Mouse (Mus musculus) cerebellum, postnatal 10 days (tissue): ENCODE results near the gene Dnaaf3.
A peak's percentile ranks its signal among the peaks of the same experiment; 100 is the strongest.

Experiments used
- DNase-seq, 2 experiments: peaks; one replicate each; pipeline ENCODE4 v3.0.0; 2021; ENCODE audit warnings: mixed read lengths in 2 of 2

Dnaaf3 gene

DNA sequence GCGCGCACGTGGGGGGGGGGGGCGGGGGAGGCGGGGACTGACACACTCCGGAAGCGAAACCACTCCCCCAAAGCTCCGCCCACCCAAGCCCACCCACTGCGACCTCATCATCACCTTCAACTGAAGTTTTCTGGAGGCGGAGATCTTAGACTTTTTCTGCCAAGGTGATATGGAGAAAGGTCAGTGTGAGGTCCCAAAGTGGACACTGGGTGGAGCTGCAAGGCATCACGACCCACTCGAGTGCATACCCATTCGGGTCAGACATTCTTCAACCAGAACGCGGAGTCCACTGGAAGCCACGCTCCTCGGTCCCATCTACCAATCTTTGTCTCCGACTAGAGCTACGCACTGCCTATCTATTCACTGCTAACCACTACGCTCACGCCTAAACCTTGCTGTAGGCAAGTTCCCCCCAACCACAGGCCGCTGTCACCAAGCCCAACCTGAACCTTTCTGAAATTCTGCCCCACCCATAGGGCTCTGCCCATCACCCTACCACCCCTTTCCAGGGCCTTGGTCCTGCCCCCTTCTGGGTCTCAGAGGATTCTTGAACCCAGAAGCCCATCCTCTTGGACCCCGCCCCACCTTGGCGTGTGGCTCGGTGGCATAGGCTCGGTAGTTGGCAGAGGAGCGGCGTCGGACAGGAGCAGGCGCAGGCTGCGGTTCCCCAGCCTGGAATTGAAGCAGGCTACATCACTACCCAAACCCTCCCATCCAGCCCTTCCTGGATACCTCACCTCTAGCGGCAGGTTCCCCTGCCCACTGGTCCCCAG is 10.8 kb downstream of the Dnaaf3 start:
- DNase-seq = peak in 1 of 2 experiments; percentile 14

DNA sequence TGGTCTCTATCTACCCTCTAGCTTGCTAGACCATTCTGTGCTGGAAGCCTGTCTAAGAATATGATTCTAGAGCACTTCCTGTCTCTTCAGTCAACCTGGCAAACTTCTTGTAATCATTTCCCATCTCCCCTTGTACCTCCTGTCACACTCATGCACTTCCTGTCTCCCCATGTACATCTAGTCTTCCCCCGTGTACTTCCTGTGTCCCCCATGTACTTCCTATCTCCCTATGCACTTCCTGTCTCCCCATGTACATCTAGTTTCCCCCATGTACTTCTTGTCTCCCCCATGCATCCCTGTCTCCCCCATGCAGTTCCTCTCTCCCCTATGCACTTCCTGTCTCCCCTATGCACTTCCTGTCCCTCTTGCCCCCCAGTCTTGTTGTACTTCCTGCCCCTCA is 13.8 kb downstream of the Dnaaf3 start:
- no peak for DNase-seq

DNA sequence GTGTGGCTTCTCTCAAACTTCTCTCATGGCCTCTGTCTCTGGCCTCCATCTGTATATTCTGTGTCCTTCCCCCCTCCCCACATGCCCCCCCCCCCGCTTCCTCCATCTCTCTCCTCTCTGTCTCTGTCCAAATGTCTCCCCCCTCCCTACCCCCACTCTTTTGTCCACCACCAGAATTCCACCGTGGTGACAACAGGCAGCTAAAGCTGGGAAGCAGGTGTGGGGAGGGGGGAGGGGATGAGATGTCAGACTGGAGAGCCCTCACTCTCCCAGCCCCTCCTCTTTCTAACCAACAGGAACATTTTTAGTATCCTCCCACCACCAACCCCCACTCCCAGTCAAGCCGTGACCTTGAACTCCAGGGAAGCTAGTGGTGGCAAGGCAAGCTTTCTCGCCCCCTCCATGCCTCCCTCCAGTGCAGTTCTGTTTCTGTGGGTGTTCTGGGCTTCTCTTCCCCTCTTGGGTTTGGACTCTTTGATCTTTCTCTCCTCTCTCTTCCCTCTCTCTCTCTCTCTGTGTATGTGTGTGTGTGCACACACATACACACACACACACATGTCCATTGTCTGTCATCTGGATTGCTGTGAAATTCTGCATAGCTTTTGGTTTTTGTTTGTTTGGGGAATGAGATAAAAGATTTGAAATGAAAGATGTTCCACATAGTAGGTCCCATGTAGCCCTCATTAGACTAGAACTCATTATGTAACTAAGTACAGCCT is 15.8 kb downstream of the Dnaaf3 start, which contains the start of gene Tnnt1:
Gene Tnnt1, minus strand, starts transcription at position 51 of the 719 bp plus-strand sequence.
- no peak for DNase-seq

DNA sequence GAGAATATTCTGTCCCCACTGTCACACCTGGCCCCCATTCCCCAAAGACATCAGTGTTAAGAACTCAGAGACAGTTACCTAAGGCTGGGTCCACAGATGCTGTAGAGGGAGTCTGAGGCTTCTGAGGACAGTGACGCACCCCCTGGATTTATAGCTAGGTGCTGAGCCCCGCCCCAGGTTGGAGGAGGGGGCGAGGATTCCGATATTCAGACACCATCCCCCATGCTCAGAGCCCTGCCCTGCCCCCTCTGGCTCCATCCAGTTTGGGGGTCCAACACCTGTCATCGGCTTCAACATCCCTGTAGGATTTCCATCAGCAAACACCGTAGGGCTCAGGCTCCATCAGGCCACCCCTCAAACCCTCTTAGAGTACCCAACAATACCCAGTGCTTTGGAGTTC is 16.4 kb downstream of the Dnaaf3 start:
- no peak for DNase-seq

DNA sequence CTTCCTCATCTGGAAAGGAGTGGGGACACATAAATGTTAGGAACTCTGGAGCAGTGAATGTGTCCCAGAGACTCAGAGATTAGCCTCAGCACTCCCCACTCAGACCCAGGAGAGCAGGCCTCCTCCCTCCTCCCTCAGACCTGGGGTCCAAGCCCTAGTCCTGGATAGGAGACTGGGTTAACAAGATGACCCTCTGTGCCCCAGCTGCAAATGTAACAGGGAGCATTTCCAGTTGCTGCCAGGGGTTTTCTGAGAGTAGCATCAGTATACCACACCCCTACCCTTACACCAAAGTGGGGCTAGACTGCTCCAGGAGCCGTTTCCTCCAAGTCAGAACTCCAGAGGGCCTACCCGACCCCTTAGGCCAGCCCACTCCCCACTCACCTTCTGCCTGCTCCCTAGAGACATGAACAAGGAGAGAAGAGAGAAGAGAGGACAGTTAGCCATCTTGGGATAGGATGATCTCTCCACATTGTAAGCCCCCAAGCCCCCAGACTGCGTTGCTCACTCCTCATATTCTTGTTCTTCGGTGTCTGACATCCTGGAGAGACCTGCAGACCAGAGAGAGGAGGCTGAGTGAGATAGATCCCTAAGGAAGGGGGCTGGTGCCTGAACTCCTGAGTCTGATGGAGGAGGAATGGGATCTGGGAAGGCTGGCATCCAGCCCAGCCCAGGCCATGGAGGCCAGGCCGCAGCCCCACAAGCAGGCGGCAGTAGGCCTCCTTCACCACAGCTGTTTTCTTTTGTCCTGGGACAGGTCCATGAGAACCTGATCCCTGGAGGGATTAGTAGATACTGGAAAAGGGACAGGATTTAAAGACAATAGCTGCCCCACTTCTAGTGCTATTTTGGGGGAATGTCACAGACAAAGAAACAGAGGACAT is 18.2 kb downstream of the Dnaaf3 start:
- no peak for DNase-seq

DNA sequence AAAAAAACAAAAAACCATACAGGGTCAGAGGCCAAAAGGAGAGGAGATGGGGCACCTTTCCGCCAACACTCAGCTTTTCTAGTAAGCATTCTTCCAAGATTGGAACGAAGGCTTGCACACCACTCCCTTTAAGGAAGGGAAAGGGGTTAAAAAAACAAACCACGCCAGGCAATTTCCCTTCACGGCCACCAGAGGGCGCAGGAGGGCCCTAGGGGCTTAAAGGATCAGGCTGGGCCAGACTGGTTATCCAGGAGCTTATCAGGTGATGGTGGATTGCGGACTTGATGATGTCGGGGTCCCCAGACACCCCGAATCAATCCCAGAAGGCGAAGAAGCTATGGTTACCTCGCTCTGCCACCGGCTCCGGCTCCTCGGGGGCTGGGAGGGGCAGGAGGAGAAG is 19.0 kb downstream of the Dnaaf3 start:
- peak; percentile 47 to 55 for DNase-seq

DNA sequence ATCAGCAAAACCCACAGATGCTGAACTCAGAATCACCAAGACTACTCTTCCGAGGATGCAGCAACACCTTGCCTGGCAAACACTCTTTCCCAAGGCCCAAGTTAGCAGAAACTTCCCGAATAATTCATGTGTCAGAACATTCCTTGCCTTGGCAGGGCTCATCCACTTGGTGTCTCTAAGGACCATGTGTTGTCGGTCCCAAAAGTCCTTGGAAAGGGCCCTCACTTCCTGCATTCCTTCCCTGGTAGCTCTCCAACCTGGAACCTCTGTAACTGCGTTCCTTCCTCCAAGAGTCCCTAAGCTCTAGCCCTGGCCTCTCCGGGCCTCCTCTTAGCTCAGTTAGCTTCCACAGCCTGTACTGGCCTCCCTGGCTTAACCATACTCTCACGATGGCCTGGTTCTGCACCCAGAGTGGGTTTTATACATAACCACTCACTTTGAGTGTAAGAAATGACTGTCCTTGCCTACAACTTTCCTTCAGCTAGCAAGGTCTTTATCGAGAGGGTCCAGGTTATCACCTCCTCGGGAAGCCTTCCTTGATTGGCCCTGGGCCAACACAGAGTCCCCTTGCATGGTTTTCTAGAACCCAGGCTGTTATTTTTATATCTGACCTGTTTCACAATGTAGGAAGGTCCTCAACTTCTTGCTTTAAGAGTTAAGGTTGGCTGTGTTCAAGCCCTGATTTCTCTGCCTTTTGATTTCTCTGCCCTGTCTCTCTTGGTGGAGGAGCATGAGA is 20.6 kb downstream of the Dnaaf3 start:
- no peak for DNase-seq

DNA sequence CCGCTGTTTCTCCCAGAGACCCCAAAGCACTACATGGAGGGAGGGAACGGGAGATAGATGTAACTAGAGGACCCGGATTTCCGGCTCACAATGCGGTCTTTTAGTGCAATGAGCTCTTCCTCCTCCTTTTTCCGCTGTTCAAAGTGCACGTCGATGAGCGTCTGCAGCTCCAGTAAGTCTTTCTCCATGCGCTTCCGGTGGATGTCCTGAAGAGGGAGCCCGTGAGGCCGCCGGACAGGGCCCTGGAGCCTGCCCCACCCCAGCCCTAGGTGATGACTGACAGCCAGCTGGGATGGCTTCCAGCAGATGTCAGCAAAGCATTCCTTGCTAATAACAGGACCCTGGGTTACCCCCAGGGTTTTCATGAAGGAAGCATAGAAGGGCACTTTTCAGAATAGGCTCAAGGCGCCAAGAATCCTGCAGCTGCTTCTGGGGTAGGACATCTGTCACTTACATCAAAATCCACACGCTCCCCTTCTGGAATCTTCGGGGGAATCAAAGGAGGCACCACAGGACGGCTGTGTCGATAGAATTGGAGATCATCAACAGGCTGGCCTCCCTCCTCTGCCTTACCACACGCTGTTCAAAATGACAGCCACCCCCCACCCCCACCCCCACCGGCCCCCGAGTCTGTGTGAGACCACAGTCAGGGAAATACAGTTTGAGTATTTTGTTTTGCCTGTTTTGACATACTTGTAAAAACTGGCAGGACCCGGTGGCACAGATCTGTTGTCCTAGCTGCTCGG is 22.2 kb downstream of the Dnaaf3 start:
- peak; percentile 79 to 82 for DNase-seq

DNA sequence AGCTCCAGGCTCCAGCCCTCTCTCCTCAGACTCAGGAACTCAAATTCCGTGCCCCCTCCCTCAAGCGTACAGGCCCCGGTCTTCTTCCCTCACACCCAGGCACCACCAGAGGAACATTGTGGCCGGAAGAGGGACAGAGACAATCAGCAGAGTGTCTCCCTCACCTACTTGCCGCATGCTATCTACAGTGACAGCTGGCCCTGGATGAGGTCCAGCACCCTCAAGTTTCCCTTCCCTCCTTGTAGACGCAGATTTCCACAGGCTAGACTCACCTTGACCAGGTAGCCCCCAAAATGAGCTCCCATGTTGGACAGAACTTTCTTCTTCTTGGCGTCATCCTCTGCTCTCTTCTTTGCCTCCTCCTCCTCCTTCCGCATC is 23.5 kb downstream of the Dnaaf3 start:
- no peak for DNase-seq

DNA sequence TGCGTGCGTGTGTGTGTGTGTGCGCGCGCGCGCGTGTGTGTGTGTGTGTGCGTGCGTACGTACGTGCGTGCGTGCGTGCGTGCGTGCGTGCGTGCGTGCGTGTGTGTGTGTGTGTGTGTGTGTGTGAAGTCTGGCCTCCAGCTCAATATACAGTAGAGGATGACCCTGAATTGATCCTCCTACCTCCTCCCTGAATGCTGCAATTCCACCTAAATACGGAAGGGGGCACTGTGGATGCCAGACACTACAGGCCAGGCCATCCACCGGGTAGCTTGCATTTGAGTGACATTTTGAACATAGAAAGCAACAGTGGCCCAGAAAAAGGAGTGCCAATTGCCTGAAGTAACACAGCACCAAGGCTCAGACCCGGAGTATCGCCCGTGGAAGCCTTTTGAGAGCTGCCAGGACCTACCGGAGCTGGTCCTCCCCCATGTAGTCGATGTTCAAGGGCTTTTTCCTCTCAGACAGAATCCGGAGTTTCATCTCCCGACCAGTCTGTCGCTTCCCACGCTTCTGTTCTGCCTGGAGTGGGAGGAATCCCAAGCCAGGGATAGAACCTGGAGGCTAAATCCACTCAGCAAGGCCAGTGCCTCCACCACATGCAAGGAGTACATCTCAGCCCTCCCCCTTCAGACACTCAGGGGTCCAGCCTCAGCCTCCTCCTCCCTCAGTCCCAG is 24.1 kb downstream of the Dnaaf3 start:
- no peak for DNase-seq

DNA sequence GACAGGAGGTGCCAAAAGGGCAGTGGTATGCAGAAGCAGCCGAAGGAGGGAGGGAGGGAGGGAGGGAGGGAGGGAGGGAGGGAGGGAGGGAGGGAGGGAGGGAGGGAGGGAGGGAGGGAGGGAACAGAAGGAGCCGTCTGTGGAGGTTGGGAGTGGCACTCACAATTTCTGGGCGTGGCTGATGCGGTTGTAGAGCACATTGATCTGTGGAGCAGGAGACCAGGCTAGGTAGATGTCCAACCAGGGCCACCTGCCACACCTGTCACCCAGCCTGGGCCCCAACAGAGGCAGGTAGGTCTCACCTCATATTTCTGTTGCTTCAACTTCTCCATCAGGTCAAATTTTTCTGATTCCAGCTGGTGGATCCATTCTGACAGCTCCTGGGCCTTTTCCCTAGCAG is 25.0 kb downstream of the Dnaaf3 start:
- no peak for DNase-seq

DNA sequence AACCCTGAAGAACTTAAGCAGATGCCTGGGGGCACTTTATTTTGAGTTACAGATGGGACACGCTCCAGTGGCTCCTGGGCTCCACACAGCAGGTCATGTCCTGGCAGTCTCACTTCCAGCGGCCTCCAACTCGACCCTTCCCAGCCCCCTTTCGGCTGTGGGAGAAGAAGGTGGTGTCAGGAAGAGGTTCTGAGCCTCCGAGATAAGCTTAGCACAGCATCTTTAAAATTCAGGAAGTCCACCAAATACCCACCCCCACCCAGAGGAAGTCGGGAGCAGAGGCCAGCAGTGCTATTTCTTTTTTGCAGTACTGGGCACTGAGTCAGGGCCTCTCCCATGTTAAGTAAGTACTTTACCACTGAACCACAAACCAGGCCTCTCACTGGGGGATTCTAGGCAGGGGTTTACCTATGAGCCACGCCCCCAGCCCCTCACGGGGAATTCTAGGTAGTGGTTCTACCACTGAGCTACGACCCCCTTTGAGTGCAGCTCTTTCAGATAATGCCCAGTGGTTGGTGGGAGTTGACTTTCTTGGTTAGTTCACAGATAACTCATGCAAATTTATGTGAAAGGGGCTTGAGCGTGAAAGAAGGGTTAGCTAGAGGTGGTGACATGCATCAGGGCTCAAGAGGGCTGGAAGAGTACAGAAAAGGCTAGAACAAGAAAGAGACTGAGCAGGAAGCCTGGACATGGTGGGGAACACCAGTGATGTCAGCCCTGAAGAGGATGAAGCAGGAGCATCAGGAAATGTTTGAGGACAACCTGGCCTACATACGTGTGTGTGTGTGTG is 27.4 kb downstream of the Dnaaf3 start:
- DNase-seq = no peak

DNA sequence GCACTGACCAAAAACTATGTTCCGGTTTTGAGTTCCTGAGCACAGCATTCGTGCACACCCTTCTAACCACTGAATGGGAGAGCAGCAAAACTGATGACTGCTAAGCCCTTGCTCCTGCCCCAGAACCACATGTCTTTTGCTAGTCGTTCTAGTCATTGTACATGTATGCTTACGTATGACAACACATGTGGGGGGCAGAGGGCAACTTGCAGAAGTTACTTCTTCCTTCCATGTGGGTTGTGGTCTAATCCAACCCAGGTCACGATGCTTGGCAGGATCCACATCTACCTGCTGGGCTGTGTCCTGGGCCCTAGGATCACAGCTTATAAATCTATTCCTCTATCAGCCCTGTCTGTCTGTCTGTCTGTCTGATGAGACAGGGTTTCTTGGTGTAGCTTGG is 28.4 kb downstream of the Dnaaf3 start:
- no peak for DNase-seq

DNA sequence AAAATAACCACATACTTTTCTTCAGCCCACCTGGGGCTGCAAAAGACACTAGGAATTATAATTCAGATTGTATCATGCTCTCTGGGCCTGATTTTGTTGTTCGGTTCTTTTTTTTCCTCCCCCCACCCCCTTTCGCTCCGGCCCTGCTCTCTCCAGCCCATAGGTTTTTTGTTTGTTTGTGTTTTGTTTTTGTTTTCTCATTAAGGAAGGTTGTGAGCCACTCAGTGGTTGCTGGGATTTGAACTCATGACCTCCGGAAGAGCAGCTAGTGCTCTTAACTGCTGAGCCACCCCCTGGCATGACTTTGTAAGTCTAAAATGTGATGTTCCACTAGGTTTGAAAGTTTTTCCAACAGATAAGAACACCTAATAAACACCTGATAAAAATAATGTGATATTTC is 29.2 kb downstream of the Dnaaf3 start:
- DNase-seq = no peak

DNA sequence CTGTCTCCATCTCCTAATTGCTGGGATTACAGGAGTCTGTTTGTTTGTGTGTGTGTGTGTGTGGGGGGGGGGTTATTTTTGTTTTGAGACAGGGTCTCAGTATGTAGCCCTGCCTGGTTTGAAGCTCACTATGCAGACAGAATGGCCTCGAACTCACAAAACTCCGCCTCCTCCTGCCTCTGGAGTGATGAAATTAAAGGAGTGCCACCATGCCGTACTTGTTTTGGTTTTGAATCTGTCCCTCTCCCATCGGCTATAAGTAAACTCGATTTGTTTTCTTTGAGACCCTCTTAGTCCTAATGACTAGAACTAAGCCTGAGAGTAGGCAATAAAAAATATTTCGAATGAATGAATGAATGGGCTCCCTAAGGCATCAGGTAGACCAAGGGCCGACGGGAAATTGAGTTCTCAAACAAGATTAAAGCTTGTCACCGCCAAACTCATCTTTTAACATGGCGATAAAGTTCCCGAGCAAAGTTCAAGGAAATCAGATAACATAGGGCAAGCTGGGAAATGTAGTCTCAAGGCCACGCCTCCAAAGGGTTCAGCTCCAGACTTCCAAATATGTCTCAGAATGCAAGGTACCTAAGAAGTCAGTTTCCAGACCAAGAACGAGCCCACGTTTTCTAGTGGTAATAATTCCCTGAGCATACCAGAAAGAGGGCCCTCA is 29.7 kb downstream of the Dnaaf3 start:
- peak; percentile 54 to 58 for DNase-seq

DNA sequence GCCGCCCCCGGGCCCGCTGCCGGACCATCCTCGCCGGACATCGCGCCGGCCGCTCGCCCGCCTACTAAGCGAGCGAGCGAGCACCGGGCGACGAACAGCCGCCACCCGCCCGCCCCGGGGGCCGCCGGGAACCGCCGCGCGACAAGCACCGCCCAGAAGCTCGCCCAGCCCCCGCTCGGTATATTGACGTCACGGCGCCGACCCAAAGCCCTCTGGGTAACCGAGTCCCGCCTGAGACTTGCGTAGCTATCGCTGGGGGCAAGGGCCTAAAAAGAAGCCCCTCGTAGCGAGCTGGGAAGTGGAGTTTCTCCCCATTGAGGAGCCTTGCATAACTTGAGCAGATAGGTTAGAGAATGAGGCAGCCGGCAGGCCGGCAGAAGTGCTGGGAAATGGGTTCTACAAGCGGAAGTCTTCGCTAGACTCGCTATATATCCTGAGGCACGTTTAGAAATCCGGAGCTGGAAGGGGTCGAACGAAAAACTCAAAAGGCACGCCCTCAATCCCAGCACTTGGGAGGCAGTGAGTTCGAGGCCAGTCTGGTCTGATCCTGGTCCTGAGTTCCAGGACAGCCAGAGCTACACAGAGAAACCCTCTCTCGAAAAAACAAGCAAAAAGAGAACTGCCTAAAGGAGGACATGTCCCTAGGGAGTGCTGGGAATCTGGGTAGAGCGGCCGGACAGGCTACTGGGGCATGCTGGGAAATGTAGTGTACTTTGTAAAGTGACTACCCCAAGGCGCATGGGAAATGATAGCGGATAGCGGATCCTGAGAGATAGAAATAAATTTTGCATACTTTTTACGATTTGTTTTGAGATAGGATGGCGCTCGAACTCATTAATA is 30.5 kb downstream of the Dnaaf3 start, which contains the start of gene Ppp1r12c:
Gene Ppp1r12c, minus strand, starts transcription at position 123 of the 840 bp plus-strand sequence.
- DNase-seq = peak; percentile 98 to 99

DNA sequence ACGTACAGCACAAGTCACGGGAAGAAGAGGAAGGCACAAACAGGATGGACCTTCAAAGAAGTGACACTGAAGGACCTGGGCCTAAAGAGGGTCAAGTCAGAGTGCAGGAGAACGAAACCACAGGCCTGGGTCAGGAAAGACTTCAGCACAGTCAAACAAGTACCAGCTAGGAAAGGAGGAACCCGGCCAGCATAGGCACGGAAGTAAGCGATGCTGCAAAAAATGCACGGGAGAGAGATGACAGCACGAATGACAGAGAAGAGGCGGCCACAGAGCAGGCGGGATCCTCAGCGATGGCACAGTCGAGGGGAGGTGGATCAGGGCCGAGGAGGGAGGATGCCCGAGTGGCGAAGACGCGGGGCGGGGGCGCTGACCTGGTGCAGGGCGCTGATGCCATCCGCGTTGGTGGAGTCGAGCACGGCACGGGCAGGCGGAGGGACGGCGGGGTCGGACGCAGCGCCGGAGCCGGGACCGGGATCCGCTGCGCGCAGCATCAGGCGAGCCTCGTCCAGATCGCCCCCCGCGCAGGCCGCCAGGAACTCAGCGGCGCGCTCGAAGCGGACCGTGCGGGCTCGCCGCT is 31.3 kb downstream of the Dnaaf3 start:
- DNase-seq = peak; percentile 79 to 82

DNA sequence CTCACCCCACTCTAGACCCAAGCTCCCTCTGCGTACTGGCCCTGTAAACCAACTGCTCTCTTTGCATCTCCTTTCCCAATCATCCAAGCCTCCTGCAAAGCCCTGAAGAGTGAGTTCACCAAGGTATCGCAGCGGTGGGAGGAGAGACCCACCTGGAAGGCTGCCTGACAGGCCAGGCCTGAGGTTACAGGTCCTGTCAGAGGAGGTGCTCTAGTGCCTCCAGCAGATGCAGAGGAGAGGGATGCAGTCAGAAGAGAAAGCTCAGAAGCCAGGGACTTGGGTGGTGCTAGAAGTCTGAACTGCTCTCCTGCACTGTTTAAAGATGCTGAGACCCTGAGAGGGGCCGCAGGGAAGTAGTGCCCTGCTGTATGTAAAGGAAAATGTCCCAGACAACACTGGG is 33.2 kb downstream of the Dnaaf3 start:
- no peak for DNase-seq
